Mouse (Mus musculus) urinary bladder, postnatal 10 days (tissue): Measurements from ENCODE around the gene Usp4.

Source experiments
- DNase-seq: peaks from one replicate; pipeline ENCODE4 v3.0.0; 2022; ENCODE audit warnings: low spot score

Usp4 gene

GRCm38 (mm10) chr9:108342301-108342831 is 5.3 kb upstream of the Usp4 start:
- no peak for DNase-seq

- DNase-seq = no peak
Observed at GRCm38 (mm10) chr9:108343331-108343730, 4.3 kb upstream of the Usp4 start.

- no peak for DNase-seq
Observed at GRCm38 (mm10) chr9:108343835-108344234, 3.8 kb upstream of the Usp4 start.

GRCm38 (mm10) chr9:108344471-108344870 is 3.2 kb upstream of the Usp4 start:
- no peak for DNase-seq

GRCm38 (mm10) chr9:108347024-108347423 is 629 bp upstream of the Usp4 start:
- no peak for DNase-seq

GRCm38 (mm10) chr9:108348290-108348680 is 632 bp downstream of the Usp4 start:
- no peak for DNase-seq

- no peak for DNase-seq
Observed at GRCm38 (mm10) chr9:108349727-108350126, 2.1 kb downstream of the Usp4 start.

- no peak for DNase-seq
Observed at GRCm38 (mm10) chr9:108378234-108378633, 30.6 kb downstream of the Usp4 start.

GRCm38 (mm10) chr9:108378736-108379135 is 31.1 kb downstream of the Usp4 start:
- no peak for DNase-seq

GRCm38 (mm10) chr9:108379294-108379693 is 31.6 kb downstream of the Usp4 start:
- no peak for DNase-seq

- DNase-seq = no peak
Observed at GRCm38 (mm10) chr9:108381382-108381781, 33.7 kb downstream of the Usp4 start.

- DNase-seq = no peak
Observed at GRCm38 (mm10) chr9:108385006-108385405, 37.4 kb downstream of the Usp4 start.

GRCm38 (mm10) chr9:108386816-108387215 is 39.2 kb downstream of the Usp4 start:
- DNase-seq = no peak

GRCm38 (mm10) chr9:108388601-108389000 is 40.9 kb downstream of the Usp4 start:
- DNase-seq = no peak

GRCm38 (mm10) chr9:108389220-108389619 is 41.6 kb downstream of the Usp4 start:
- no peak for DNase-seq

GRCm38 (mm10) chr9:108392676-108393075 is 45.0 kb downstream of the Usp4 start, which contains the start of gene 1700102P08Rik:
TSS of gene 1700102P08Rik (plus strand) at chr9:108392805.
- no peak for DNase-seq

- no peak for DNase-seq
Observed at GRCm38 (mm10) chr9:108394191-108394590, 46.5 kb downstream of the Usp4 start.

GRCm38 (mm10) chr9:108395427-108395826 is 47.8 kb downstream of the Usp4 start:
- no peak for DNase-seq

- DNase-seq = no peak
Observed at GRCm38 (mm10) chr9:108398324-108398723, 50.7 kb downstream of the Usp4 start.

GRCm38 (mm10) chr9:108401186-108401960 is 53.7 kb downstream of the Usp4 start:
- no peak for DNase-seq

- no peak for DNase-seq
Observed at GRCm38 (mm10) chr9:108403081-108403480, 55.4 kb downstream of the Usp4 start.

- no peak for DNase-seq
Observed at GRCm38 (mm10) chr9:108404451-108404850, 56.8 kb downstream of the Usp4 start.

GRCm38 (mm10) chr9:108409535-108409934 is 61.9 kb downstream of the Usp4 start:
- DNase-seq = no peak
